Mouse (Mus musculus) urinary bladder, postnatal 10 days (tissue): Measurements from ENCODE around the gene Sap25.

ENCODE experiments used
- DNase-seq: peaks from one replicate; pipeline ENCODE4 v3.0.0; 2022; ENCODE audit warnings: low spot score

The Sap25 gene

GRCm38 (mm10) chr5:137628498-137629305, 12.4 kb upstream of the Sap25 start, which contains the start of the genes Fbxo24, Lrch4 and Gm20605:
Gene Fbxo24 (minus strand): TSS chr5:137629002.
Gene Lrch4 (plus strand): TSS chr5:137629121.
Gene Gm20605 (plus strand): TSS chr5:137629175.
- DNase-seq: peak; percentile 95

- no peak for DNase-seq
Observed at GRCm38 (mm10) chr5:137629306-137629721, 11.8 kb upstream of the Sap25 start.

GRCm38 (mm10) chr5:137629906-137630545, 11.1 kb upstream of the Sap25 start:
- no peak for DNase-seq

- no peak for DNase-seq
Observed at GRCm38 (mm10) chr5:137630602-137631001, 10.5 kb upstream of the Sap25 start.

- no peak for DNase-seq
Observed at GRCm38 (mm10) chr5:137631171-137631570, 10.0 kb upstream of the Sap25 start.

GRCm38 (mm10) chr5:137631591-137631990, 9.5 kb upstream of the Sap25 start:
- no peak for DNase-seq

GRCm38 (mm10) chr5:137633397-137634084, 7.6 kb upstream of the Sap25 start:
- DNase-seq: no peak

GRCm38 (mm10) chr5:137639472-137639871, 1.7 kb upstream of the Sap25 start:
- no peak for DNase-seq

- DNase-seq: no peak
Observed at GRCm38 (mm10) chr5:137642886-137643285, 1.8 kb downstream of the Sap25 start.

- no peak for DNase-seq
Observed at GRCm38 (mm10) chr5:137644484-137644883, 3.4 kb downstream of the Sap25 start.

GRCm38 (mm10) chr5:137645091-137645651, 4.0 kb downstream of the Sap25 start:
- DNase-seq: no peak

GRCm38 (mm10) chr5:137645652-137646091, 4.5 kb downstream of the Sap25 start, which contains the start of gene Irs3:
Gene Irs3 (minus strand): TSS chr5:137645714.
- no peak for DNase-seq

GRCm38 (mm10) chr5:137647827-137648601, 6.9 kb downstream of the Sap25 start:
- DNase-seq: no peak

GRCm38 (mm10) chr5:137649251-137649650, 8.1 kb downstream of the Sap25 start:
- no peak for DNase-seq

GRCm38 (mm10) chr5:137649669-137650571, 8.8 kb downstream of the Sap25 start:
- no peak for DNase-seq

GRCm38 (mm10) chr5:137652474-137652873, 11.3 kb downstream of the Sap25 start:
- DNase-seq: no peak

GRCm38 (mm10) chr5:137653366-137653765, 12.2 kb downstream of the Sap25 start:
- DNase-seq: no peak

- DNase-seq: no peak
Observed at GRCm38 (mm10) chr5:137654746-137655145, 13.6 kb downstream of the Sap25 start.

- DNase-seq: no peak
Observed at GRCm38 (mm10) chr5:137656977-137657376, 15.8 kb downstream of the Sap25 start.

- DNase-seq: no peak
Observed at GRCm38 (mm10) chr5:137660064-137660688, 19.0 kb downstream of the Sap25 start.
